Mouse (Mus musculus) cerebellum, adult 2 months (tissue): ENCODE results near the gene Pik3cg.

Experiments
- CTCF ChIP-seq: fragments of 200-500 bp; IDR thresholded peaks from 2 replicates; pipeline ENCODE4 v1.5.1; 2011; ENCODE audit warnings: low read depth, mild to moderate bottlenecking, control low read depth, low read length, moderate library complexity, borderline replicate concordance; ENCODE audit not compliant: insufficient read depth
- POLR2A ChIP-seq: fragments of 200-500 bp; IDR thresholded peaks from 2 replicates; pipeline ENCODE4 v1.6.1; 2011; ENCODE audit warnings: low read length, control low read depth, borderline replicate concordance; ENCODE audit not compliant: insufficient read depth

DNA sequence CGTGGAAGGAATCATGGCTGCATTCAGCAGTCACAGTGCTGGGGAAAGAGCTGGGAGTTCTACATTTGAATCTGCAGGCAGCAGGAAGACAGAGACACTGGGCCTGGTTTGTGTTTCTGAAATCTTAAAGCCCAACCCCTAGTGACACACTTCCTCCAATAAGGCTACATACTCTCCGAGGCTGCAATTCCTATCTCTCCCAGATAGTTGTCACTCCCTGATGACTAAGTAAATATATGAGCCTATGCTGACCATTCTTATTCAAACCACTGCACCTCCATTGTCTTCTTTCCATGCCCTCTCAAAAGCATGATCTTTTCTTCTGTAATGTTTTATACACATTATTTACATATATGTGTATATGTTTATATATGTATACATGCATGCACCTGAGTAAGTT lies 70.9 kb downstream of the Pik3cg start:
- TF ChIP-seq POLR2A (no peak), CTCF (no peak)
